Mouse (Mus musculus) embryonic fibroblast, embryonic 13.5 days (primary cell): ENCODE results near the gene Ranbp3.

ENCODE experiments used
- CTCF ChIP-seq: IDR thresholded peaks from 2 replicates; pipeline ENCODE4 v1.5.1; 2011; ENCODE audit warnings: mild to moderate bottlenecking, control low read depth, low read length, moderate library complexity, borderline replicate concordance; ENCODE audit not compliant: insufficient read depth
- POLR2A ChIP-seq: IDR thresholded peaks from 2 replicates; pipeline ENCODE4 v1.6.1; 2011; ENCODE audit warnings: low read depth, mild to moderate bottlenecking, control low read depth, low read length, moderate library complexity

DNA sequence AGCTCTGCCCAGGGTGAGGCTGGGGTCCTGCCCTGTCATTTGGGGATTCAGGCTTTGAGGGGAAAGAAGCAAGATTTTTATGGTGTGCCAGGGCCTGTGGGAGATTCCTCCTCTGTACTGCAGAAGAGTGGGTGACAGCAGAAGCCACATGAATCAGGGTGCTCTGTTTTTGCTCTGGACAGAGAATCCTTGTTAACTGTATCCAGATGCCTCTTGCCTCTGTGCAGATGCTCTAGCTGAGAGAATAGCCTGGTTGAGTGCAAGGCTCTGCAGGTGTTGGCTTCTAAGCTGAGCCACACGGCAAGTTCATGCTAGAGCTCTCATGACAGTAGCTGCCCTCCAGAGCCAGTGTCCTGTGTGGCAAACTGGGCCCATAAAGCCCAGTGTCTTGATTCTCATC, 20.3 kb downstream of the Ranbp3 start:
- TF ChIP-seq POLR2A (no peak), CTCF (no peak)
